Mouse (Mus musculus): ENCODE measurements at regions not wholly inside any gene's neighbourhood (a gene's known extent, or its start where the extent isn't known, plus 50 kb on each side); places are given as distances from the start of the nearest gene placed in this dataset.

GRCm38 (mm10) chr2:33983112-33983748 lies 95.5 kb upstream of the Mvb12b start:
- no peak for DNase-seq (ENCODE audit: low read depth)

DNA sequence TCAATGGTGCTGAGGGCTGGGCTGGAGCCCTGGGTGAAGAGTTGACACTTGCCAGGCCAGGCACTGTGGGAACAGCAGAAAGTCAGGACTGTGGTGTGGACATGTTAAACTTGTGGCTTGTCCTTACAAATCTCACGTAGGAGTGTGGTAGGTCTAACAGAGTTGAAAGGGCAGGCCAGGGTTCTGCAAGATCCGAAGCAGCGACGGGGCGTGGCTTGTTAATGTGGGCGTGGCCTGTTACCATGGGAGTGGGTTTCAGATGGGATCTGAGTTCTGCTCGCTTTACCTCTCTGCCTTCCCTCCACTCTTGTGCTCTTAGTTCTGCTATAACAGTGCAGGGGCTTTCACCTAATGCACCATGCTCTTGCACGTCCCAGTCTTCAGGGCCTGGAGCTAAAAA lies 94.2 kb upstream of the Mvb12b start:
- no peak for DNase-seq (ENCODE audit: low read depth)

- no peak for DNase-seq (ENCODE audit: low read depth)
Measured at GRCm38 (mm10) chr2:33981321-33981720, 93.6 kb upstream of the Mvb12b start.

DNA sequence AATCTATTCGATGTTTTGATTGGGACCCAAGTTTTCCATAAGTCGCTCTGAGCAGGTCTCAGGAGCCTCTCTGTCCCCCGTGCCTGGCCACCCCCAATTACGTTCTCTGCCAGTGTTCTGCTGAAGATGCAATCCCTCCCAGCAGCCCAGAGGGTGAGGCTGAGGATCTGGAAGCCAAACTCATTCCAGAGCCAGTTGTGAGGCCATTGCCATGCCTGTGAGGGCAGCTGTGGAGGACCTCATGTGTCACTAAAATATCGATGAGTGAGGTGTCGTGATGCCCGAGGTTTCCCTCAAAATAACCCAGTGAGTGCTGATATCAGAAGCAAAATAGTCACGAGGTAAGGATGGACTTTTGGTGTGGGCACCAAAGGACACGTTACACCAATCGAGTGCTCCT lies 93.1 kb upstream of the Mvb12b start:
- no peak for DNase-seq (ENCODE audit: low read depth)

DNA sequence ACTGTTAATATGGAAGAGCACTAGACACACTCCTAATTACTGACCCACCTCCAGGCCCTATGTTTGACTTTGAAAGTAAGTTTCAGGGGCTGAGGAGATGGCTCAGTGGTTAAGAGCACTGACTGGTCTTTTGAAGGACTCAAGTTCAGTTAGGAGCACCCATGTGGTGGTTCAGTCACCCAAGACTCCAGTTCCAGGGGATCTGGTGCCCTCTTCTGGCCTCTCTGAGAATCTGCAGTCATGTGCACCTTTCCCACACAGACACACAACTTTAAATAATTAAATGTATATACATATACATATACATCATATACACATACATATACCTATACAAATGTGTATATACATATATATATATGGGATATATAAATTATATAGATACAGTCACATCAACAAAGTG lies 91.5 kb upstream of the Mvb12b start:
- DNase-seq (ENCODE audit: low read depth), result no peak

- DNase-seq (ENCODE audit: low read depth), result no peak
Measured at GRCm38 (mm10) chr2:33978550-33978949, 90.8 kb upstream of the Mvb12b start.

DNA sequence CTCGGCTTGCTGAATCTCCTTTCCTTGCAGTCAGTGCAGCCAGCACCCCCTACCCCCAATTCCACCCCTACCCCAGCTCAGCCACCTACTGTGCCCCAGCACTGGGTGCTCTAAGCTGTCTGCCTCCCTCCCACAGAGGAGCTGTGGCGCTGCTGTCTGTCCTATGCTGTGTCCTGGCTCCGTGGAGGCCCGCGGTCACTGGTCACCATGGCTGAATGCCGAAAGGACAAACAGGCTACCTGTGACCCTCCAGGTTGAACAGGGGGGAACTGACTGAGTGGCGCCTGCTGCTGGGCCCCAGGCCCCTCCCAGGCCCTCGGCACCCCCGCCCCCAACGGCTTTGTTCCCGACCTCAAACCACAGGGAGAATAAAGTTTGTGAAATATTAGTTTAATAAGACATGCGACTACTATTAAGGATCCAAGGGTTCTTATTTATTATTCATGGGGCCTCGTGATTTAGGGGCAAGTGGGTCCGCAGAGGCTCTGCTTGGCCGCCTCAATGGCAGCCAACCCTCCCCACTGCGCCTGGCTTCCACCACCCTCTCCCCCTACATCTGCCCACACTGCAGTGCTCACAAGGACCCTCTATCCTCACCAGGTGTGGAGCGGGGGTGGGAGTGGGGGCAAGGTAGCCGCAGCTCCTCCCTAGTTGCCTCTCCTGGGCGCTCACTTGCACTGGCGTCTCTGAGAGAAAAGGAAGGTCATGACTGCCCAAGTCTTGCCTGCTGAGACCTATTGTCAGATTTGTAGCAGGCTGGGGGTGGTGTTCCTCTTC lies 90.0 kb upstream of the Mvb12b start:
- no peak for DNase-seq (ENCODE audit: low read depth)

- DNase-seq (ENCODE audit: low read depth), result no peak
Measured at GRCm38 (mm10) chr2:33977151-33977550, 89.4 kb upstream of the Mvb12b start.

- no peak for DNase-seq (ENCODE audit: low read depth)
Measured at GRCm38 (mm10) chr2:33976183-33976582, 88.4 kb upstream of the Mvb12b start.

GRCm38 (mm10) chr2:33975423-33976127 lies 87.8 kb upstream of the Mvb12b start:
- DNase-seq (ENCODE audit: low read depth), result no peak

DNA sequence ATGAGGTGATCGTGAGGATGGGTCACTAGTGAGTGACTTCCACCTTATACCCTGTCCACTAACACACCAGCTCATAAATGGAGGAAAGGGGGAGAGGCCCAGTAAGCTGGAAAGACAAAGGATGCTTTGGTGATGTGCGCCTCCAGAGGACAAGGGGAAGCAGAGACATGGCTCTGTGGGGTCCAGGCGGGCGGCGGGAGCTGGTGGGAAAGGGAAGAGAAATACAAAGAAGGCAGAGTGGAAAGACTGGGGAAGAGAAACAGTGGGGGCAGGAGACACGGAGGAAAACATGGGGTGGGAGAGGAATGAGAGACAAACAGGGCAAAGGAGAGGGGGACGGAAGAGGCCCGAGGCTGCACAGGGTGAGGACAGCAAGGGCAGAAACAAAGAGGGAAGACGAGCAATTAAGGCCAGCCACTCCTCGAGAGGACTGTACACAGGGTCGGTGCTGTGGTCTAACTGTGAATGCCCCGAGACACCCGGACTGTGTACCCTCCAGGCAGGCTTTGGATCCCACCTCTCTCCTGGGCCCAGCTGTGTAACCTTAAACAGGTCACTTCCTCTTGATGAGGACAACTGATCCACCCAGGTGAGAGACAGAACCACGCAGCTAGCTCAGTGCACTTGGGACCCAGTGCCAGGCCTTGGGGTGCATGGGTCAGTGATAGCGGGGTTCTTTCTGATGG lies 87.1 kb upstream of the Mvb12b start:
- no peak for DNase-seq (ENCODE audit: low read depth)

- DNase-seq (ENCODE audit: low read depth), result no peak
Measured at GRCm38 (mm10) chr2:33974031-33974430, 86.3 kb upstream of the Mvb12b start.

GRCm38 (mm10) chr2:33973213-33973834 lies 85.6 kb upstream of the Mvb12b start:
- no peak for DNase-seq (ENCODE audit: low read depth)

GRCm38 (mm10) chr2:33966984-33967421 lies 79.3 kb upstream of the Mvb12b start:
- DNase-seq (ENCODE audit: low read depth), result no peak

- DNase-seq (ENCODE audit: low read depth), result no peak
Measured at GRCm38 (mm10) chr2:33966389-33966983, 78.7 kb upstream of the Mvb12b start.

GRCm38 (mm10) chr2:33964096-33964495 lies 76.3 kb upstream of the Mvb12b start:
- DNase-seq (ENCODE audit: low read depth), result no peak

GRCm38 (mm10) chr2:33962355-33963037 lies 74.8 kb upstream of the Mvb12b start:
- DNase-seq (ENCODE audit: low read depth), result no peak

DNA sequence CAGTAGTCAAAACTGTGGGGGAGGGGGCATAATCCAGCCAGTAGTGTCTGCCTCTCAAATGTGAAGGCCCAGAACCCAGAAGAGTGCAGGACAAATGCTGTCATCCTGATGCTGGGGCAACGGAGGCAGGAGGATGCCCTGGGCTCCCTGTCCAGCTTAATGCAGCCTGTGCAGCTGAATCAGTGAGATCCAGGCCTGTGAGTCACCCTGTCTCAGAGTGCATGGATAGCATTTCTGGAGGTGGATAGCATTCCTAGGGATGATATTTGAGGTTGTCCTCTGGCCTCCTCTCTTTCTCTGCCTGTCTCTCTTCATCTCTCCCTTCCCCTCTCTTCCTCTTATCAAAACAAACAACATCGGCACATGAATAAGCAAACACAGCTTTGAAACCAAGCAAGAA lies 73.8 kb upstream of the Mvb12b start:
- no peak for DNase-seq (ENCODE audit: low read depth)

DNA sequence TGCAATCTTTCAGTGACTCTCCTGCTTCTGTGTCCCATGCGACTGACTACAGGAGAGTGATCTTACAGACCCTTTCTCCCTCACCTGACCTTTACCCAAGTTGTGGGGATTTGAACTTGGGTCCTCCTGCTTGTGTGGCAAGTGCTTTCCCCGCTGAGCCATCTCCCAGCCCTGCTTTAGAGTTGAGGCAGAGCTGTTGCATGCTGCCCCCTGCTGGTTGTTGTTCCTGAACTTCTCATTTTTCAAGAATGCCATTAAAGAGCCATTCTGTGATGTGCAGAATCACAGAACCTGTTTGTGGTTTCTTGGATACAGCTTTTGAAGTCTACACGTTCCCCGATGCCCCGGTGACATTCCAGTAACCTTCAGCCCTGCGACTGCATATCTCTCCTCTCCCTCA lies 70.0 kb upstream of the Mvb12b start:
- no peak for DNase-seq (ENCODE audit: low read depth)

DNA sequence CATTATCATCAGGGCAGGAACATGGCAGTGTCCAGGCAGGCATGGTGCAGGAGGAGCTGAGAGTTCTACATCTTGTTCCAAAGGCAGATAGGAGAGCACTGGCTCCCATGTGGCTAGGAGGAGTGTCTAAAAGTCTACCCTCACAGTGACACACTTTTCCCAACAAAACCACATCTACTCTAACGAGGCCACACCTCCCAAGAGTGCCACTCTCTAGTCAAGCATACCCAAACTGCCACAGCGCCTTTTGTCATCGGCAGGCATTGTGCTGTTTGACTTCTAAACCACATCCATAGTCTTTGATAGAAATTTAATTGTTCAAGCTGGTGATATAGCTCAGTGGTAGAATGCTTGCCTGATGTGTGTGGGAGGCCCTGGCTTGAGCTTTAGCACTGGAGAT lies 56.6 kb upstream of the Mvb12b start:
- no peak for DNase-seq (ENCODE audit: low read depth)

GRCm38 (mm10) chr2:33942085-33942484 lies 54.3 kb upstream of the Mvb12b start:
- DNase-seq (ENCODE audit: low read depth), result no peak
